Mouse (Mus musculus) MEL (cell line): ENCODE results near the gene 2210017I01Rik.

Source experiments
- CHD2 ChIP-seq: IDR thresholded peaks from 2 replicates; pipeline ENCODE4 v1.6.1; 2011; ENCODE audit warnings: low read length, improper control_type of control experiment
- CTCF ChIP-seq, 3 experiments: IDR thresholded peaks in 2 of 3; conservative IDR thresholded peaks in 1 of 3; 2 replicates each; pipeline ENCODE4 v1.5.1; 2011 to 2012; ENCODE audit warnings: low read length in 3 of 3, low read depth in 2 of 3, mild to moderate bottlenecking in 2 of 3, improper control_type of control experiment in 1 of 3, inconsistent platforms in 1 of 3, mixed read lengths in 1 of 3, moderate library complexity in 1 of 3; ENCODE audit not compliant: control insufficient read depth in 1 of 3, insufficient read depth in 1 of 3, poor library complexity in 1 of 3, severe bottlenecking in 1 of 3
- E2F4 ChIP-seq: IDR thresholded peaks from 2 replicates; pipeline ENCODE4 v1.6.1; 2011; ENCODE audit warnings: low read depth, low read length, improper control_type of control experiment, borderline replicate concordance
- MAZ ChIP-seq: IDR thresholded peaks from 2 replicates; pipeline ENCODE4 v1.6.1; 2012; ENCODE audit warnings: low read depth, mild to moderate bottlenecking, inconsistent platforms, low read length, improper control_type of control experiment
- POLR2A ChIP-seq, 2 experiments: IDR thresholded peaks; 2 replicates each; pipeline ENCODE4 v1.6.1; 2011 to 2012; ENCODE audit warnings: low read length in 2 of 2, mild to moderate bottlenecking in 2 of 2, control low read depth in 1 of 2, improper control_type of control experiment in 1 of 2, low read depth in 1 of 2, moderate library complexity in 1 of 2; ENCODE audit not compliant: control insufficient read depth in 1 of 2, insufficient read depth in 1 of 2, poor library complexity in 1 of 2
- POLR2AphosphoS2 ChIP-seq: IDR thresholded peaks from 2 replicates; pipeline ENCODE4 v1.6.1; 2011; ENCODE audit warnings: low read length, improper control_type of control experiment

DNA sequence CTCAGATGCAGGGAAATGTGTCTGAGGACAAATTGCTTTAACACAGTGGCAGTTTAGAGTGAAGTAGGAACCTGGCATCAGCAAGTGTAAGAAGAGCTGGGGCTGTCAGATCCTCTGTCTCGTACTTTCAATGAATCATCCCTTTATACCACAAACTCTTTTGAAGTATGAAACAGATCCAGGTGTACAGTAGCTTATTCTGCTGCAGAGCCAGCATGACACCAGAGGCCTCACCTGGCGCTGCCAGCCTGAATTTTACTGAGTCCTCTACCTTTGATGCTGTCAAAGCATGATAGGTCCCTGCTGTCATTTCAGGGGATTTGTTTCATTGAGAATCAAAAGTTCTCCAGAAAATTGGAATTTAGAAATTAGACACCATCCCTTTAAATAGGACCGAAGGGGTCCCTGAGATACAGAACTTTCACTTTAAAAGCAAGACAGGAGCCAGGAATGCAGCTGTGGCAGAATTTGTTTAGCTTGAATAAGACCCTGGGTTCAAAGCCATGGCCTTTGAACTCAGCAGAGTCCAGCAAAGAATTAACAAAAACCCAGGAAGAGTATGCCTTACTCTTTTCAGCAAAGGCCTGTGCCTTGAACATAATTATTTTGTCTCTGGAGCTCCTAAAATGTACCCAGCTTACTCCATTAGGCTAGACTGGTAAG lies 24.0 kb downstream of the 2210017I01Rik start:
- TF ChIP-seq POLR2A (IDR thresholded peaks at IDR 0.05; ENCODE audit: control insufficient read depth in 1 of 2, insufficient read depth in 1 of 2, low read depth in 1 of 2, low read length in 2 of 2, poor library complexity in 1 of 2) (no peak), E2F4 (no peak), MAZ (no peak), POLR2AphosphoS2 (no peak), CTCF (IDR thresholded peaks at IDR 0.05 in 2 of 3, conservative IDR thresholded peaks at IDR 0.05 in 1 of 3; ENCODE audit: control insufficient read depth in 1 of 3, insufficient read depth in 1 of 3, low read depth in 2 of 3, low read length in 3 of 3, poor library complexity in 1 of 3, severe bottlenecking in 1 of 3) (no peak), CHD2 (no peak)
